Mouse (Mus musculus) liver, embryonic 15.5 days (tissue): ENCODE results near the gene Eif4ebp2. TPM values are rescaled to one million over a fixed set of nuclear protein-coding genes. Genes with fewer than 3 reads are reported as not detected.

Experiments used
- ATAC-seq: fragments of 200-750 bp; cut with Nextera tagmentation; 2 replicates; pipeline ENCODE4 v1.8.0; 2017; ENCODE audit warnings: moderate number of reproducible peaks, mild to moderate bottlenecking, moderate library complexity; ENCODE audit not compliant: insufficient read depth
- H3K27ac ChIP-seq: fragments of 300-500 bp; sonication (generic); replicated peaks from 2 replicates; pipeline ENCODE4 v1.5.1; 2015; ENCODE audit warnings: mild to moderate bottlenecking, inconsistent platforms
- H3K27me3 ChIP-seq: fragments of 300-500 bp; sonication (generic); 2 replicates; pipeline ENCODE4 v1.6.1; 2015; ENCODE audit warnings: mild to moderate bottlenecking, inconsistent platforms
- H3K36me3 ChIP-seq: fragments of 300-500 bp; sonication (generic); replicated peaks from 2 replicates; pipeline ENCODE4 v1.6.1; 2015; ENCODE audit warnings: moderate library complexity, mild to moderate bottlenecking, inconsistent platforms
- H3K4me1 ChIP-seq: fragments of 300-500 bp; sonication (generic); replicated peaks from 2 replicates; pipeline ENCODE4 v1.6.1; 2015; ENCODE audit warnings: inconsistent platforms
- H3K4me2 ChIP-seq: fragments of 300-500 bp; sonication (generic); 2 replicates; pipeline ENCODE4 v1.6.1; 2015; ENCODE audit warnings: moderate library complexity, mild to moderate bottlenecking, inconsistent platforms
- H3K4me3 ChIP-seq: fragments of 300-500 bp; sonication (generic); replicated peaks from 2 replicates; pipeline ENCODE4 v1.5.1; 2015; ENCODE audit warnings: mild to moderate bottlenecking, inconsistent platforms
- H3K9ac ChIP-seq: fragments of 300-500 bp; sonication (generic); 2 replicates; pipeline ENCODE4 v1.6.1; 2015; ENCODE audit warnings: moderate library complexity, mild to moderate bottlenecking, inconsistent platforms
- H3K9me3 ChIP-seq: fragments of 300-500 bp; sonication (generic); replicated peaks from 2 replicates; pipeline ENCODE4 v1.6.1; 2016; ENCODE audit warnings: inconsistent platforms
- WGBS: fragments of 180-500 bp; shearing (Covaris S2); methylation state at CpG from one replicate; pipeline ENCODE4 v1.1.7; 2015; ENCODE audit warnings: mixed read lengths; ENCODE audit not compliant: insufficient replicate concordance; 5-methylcytosine and 5-hydroxymethylcytosine counted together
- polyA plus RNA-seq: library from polyadenylated mRNA; unstranded; fragments of >200 nt; fragmentation: Nextera tagmentation; extraction: Ambion mirVana; gene quantifications from 2 replicates; pipeline ENCODE4 v1.2.1, GENCODE M21; 2015

Eif4ebp2 gene
- polyA plus RNA-seq, 1 experiment from 2014 or later, result 44.1 TPM

- peak overlapping the region; percentile 49; the same call in 1 of the 2 replicates for H3K9ac ChIP-seq
- H3K4me3 ChIP-seq, result peak overlapping the region; percentile 59
- no peaks in the 10 kb centered on the region for H3K9me3 ChIP-seq
- WGBS, result 2% methylated on average over 8 of the region's 8 CpGs
- no peak for ATAC-seq
- H3K4me2 ChIP-seq, result peak overlapping the region; percentile 76
- H3K4me1 ChIP-seq, result peaks cover 37% of the 10 kb centered on the region
- peaks cover 72% of the 10 kb centered on the region for H3K27me3 ChIP-seq
- H3K27ac ChIP-seq, result 0 out of 2 replicates have a peak overlapping the region, but pooled peaks have one; percentile 14
- no peaks in the 10 kb centered on the region for H3K36me3 ChIP-seq
Observed at GRCm38 (mm10) chr10:61382281-61382731, 70.2 kb downstream of the Eif4ebp2 start.

- Histone ChIP-seq H3K27ac (no peak overlapping the region), H3K27me3 (peaks cover 72% of the 10 kb centered on the region), H3K4me2 (peak overlapping the region; percentile 76), H3K4me1 (peaks cover 37% of the 10 kb centered on the region), H3K36me3 (no peaks in the 10 kb centered on the region), H3K9me3 (no peaks in the 10 kb centered on the region), H3K9ac (no peak overlapping the region), H3K4me3 (peak overlapping the region; percentile 59)
- 3% methylated on average over 8 of the region's 8 CpGs for WGBS
- no peak for ATAC-seq
Observed at GRCm38 (mm10) chr10:61381823-61382222, 70.6 kb downstream of the Eif4ebp2 start.

GRCm38 (mm10) chr10:61380186-61380585 is 72.3 kb downstream of the Eif4ebp2 start:
- Histone ChIP-seq H3K9me3 (no peaks in the 10 kb centered on the region), H3K27me3 (peaks cover 65% of the 10 kb centered on the region), H3K27ac (no peak overlapping the region), H3K4me3 (no peak overlapping the region), H3K4me1 (peaks cover 37% of the 10 kb centered on the region), H3K9ac (no peak overlapping the region), H3K4me2 (no peak overlapping the region; the same call in 1 of the 2 replicates), H3K36me3 (no peaks in the 10 kb centered on the region)
- no peak for ATAC-seq
- 21% methylated on average over 9 of the region's 9 CpGs for WGBS

GRCm38 (mm10) chr10:61379340-61380040 is 73.0 kb downstream of the Eif4ebp2 start:
- H3K9ac ChIP-seq, result no peak overlapping the region
- no peak for ATAC-seq
- H3K27me3 ChIP-seq, result peaks cover 58% of the 10 kb centered on the region
- WGBS, result 76% methylated on average over 13 of the region's 13 CpGs
- no peak overlapping the region for H3K4me2 ChIP-seq
- H3K4me1 ChIP-seq, result peaks cover 44% of the 10 kb centered on the region
- no peak overlapping the region for H3K27ac ChIP-seq
- H3K4me3 ChIP-seq, result no peak overlapping the region
- H3K36me3 ChIP-seq, result no peaks in the 10 kb centered on the region
- H3K9me3 ChIP-seq, result no peaks in the 10 kb centered on the region

GRCm38 (mm10) chr10:61378698-61379097 is 73.8 kb downstream of the Eif4ebp2 start:
- no peak overlapping the region for H3K9ac ChIP-seq
- H3K36me3 ChIP-seq, result no peaks in the 10 kb centered on the region
- no peak for ATAC-seq
- H3K4me1 ChIP-seq, result peaks cover 48% of the 10 kb centered on the region
- H3K27ac ChIP-seq, result no peak overlapping the region
- H3K9me3 ChIP-seq, result peaks cover 3% of the 10 kb centered on the region; the same call in 1 of the 2 replicates
- no peak overlapping the region for H3K4me3 ChIP-seq
- peaks cover 50% of the 10 kb centered on the region for H3K27me3 ChIP-seq
- 69% methylated on average over 5 of the region's 5 CpGs for WGBS
- no peak overlapping the region for H3K4me2 ChIP-seq

Other genes with a start within 250 kb of the Eif4ebp2 start
- 0.29 and 0.32 TPM in 2 replicates for gene Adamts14, start 179.2 kb downstream of the Eif4ebp2 start, polyA plus RNA-seq
- gene Prf1, start 154.8 kb downstream of the Eif4ebp2 start, polyA plus RNA-seq, result 0.05 TPM in 1 of 2 replicates, not detected in the other
- 6.6 and 7.2 TPM in 2 replicates for gene Pald1, start 69.1 kb downstream of the Eif4ebp2 start, polyA plus RNA-seq
- 0.55 and 0.56 TPM in 2 replicates for gene Nodal, start 34.7 kb downstream of the Eif4ebp2 start, polyA plus RNA-seq
- 5.8 and 6.1 TPM in 2 replicates for gene Lrrc20, start 23.1 kb upstream of the Eif4ebp2 start, polyA plus RNA-seq
- gene Npffr1, start 142.8 kb upstream of the Eif4ebp2 start, polyA plus RNA-seq, result not detected in 2 replicates
- 91.9 and 92.6 TPM in 2 replicates for gene Ppa1, start 195.9 kb upstream of the Eif4ebp2 start, polyA plus RNA-seq
- 66.5 and 73.0 TPM in 2 replicates for gene Sar1a, start 227.6 kb upstream of the Eif4ebp2 start, polyA plus RNA-seq
- 17.6 and 22.1 TPM in 2 replicates for gene Tysnd1, start 242.9 kb upstream of the Eif4ebp2 start, polyA plus RNA-seq